Mouse (Mus musculus) frontal cortex, adult (tissue): ENCODE measurements around the gene Hoxd1.

Experiments used
- ATAC-seq: cut with Nextera tagmentation; 2 replicates; pipeline ENCODE4 v1.9.2; 2017; ENCODE audit warnings: mild to moderate bottlenecking, moderate library complexity, mixed read lengths; ENCODE audit not compliant: low TSS enrichment

Hoxd1 gene

DNA sequence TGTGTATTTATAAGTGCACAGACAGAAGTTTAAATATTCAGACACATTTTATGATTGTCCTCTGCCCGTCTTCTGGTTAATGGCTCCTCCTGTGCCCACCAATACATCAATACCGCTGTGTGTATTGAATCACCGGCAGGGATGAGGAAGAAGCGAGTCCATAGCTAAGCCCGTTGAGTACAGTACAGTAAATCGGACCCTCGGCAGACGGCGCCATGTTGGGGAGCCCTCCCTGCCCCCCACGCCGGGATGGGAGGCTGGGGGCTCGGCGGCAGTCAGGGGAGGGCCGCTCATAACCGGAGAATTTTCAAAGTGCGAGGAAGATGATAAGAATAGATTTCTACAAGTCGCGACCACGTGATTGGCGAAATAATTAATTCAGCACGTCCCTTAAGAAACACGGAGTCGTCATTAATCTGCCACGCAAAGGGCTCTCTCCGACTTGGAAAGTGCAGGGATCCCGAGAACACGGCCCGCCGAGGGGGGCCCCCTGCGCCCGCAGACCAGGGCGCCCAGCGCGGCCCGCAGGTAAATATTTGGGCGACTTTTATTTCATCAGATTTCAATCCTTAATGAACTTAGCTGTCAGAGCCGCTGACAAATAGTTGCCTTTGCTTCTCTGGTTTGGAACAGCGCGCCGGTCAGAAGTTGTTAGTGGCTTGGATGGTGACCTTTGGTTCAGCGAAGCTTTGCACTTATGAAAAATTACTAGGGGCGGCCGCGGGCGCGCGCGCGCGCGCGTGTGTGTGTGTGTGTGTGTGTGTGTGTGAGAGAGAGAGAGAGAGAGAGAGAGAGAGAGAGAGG is 30.1 kb upstream of the Hoxd1 start:
- no peak for ATAC-seq

DNA sequence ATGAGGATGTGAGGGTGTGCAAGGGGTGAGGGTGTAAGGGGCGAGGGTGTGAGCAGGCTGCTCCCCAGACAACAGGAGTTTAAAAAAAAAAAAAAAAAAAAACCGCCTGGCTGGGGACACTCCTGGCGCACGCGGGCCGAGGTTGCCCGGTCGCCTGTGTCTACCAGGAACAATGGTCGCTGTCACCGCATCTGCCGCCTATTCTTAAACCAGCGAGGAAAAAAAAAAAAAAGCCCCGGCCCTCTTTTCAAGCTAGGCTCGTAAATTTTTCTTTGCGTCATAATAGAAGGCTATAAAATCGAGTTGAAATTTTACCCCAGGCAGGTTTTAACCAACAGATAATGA is 29.5 kb upstream of the Hoxd1 start:
- ATAC-seq: no peak

DNA sequence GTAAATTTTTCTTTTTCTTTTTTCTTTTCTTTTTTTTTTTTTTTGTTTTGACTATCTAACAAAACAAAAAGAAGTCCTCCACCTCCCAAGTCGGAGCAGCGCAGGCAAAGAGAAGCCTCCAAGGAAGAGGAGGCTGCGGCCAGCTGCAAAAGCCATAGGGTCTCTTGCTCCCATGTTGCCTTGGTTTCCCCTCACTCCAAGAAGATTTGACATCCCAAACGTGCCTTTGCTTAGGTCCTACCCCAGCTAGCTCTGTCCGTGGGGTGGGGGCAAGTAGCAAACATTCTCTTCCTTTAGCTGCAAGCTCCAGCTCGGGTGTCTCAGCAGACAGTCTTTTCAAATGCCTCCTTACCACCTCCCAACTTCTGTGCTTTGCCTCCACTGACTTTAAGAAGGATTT is 29.0 kb upstream of the Hoxd1 start:
- no peak for ATAC-seq

DNA sequence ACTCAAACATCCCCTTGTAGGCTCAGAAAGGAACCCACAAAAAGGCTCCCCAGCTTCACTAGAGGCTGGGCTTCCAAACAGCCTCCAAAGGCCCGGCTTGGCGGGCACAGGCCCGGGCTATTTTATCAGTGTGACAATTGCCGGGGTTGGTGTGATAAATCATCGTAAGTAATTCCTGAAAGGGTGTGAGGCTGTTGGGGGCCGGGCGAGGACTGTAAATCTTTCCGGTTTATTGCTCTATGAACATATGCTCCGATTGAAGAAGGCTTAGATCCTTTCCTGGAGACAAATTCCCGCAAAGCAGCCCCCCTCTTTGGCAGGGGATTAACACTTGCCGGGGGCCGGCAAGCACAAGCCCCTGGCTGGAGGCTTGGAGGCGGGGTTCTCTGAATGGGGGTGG is 28.3 kb upstream of the Hoxd1 start:
- ATAC-seq: no peak

DNA sequence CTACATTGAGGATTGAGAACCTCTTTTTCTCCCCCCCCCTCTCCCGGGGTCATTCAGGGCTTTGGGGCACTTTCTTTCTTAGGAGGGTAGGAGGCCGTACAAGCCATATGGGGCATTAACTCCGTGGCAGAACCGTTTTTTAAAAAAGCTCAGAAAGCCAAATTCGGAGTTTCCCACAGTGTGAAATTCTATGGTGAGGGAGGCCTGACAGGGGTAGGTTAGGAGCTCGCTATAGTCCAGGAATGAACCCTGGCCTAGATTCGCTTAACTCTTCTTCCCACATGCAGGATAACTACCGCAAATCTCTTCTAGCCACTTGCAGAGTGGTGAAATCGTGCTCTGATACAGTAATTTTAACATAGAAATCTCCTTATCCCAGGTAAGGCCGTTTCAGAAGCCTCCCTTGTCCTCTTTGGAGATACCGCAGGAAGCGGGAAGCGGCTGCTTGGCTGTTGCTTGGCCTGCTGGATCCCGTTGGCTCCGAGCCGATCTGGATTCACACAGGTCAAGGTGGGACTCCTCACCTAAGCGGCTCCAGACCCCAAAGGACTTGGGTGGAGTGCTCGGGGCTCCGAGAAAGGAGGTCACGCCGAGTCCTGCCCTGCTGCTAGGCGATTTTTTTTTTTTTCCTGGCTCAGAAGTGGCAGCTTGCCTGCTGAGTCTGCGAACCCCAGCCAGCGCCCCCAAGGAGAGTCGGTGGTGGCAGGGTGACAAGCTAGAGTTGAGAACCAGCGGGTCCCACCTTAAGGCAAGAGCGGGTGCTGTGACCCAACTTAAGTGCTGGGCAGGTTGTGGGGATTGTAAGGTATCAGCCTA is 27.6 kb upstream of the Hoxd1 start:
- ATAC-seq: no peak

DNA sequence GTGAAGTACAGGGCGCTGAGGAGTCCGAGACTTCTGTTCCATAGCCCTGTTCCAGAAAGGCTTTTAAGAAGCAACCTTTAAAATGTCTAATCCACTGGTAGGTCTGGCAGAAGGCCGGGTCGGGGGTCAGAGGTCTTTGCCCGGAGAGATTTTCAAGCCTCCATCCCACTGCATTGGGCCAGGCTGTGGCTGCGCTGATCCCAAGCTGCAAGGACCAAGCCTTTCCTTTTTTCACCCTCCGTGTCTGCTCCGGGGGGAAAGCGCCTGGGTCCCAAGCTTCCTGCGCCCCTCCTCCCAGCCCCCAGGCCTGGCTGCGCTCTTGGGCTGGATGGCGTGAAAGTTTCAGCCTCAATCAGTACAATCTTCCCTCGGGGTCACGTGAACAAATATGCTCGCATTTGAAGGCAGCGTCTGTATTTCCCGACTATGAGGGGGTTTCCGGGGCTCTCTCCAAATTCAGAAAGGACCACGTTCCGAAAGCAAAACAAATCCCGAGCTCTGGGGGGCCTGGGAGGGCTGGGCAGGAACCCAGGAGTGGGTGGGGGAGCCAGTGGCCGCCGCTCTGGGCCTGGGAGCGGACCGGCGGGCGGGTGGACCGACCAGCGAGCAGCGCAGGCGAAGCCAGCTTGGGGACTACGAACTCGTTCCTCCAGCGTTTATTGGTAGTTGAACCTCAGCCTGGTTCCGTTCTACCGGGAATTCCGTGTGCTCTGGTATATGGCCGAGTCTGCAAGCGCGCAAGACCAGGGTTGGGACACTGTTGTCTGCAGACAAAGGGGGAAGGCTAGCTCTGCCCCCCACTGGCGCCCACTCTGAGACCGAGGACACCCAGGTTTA is 26.7 kb upstream of the Hoxd1 start:
- ATAC-seq: no peak

DNA sequence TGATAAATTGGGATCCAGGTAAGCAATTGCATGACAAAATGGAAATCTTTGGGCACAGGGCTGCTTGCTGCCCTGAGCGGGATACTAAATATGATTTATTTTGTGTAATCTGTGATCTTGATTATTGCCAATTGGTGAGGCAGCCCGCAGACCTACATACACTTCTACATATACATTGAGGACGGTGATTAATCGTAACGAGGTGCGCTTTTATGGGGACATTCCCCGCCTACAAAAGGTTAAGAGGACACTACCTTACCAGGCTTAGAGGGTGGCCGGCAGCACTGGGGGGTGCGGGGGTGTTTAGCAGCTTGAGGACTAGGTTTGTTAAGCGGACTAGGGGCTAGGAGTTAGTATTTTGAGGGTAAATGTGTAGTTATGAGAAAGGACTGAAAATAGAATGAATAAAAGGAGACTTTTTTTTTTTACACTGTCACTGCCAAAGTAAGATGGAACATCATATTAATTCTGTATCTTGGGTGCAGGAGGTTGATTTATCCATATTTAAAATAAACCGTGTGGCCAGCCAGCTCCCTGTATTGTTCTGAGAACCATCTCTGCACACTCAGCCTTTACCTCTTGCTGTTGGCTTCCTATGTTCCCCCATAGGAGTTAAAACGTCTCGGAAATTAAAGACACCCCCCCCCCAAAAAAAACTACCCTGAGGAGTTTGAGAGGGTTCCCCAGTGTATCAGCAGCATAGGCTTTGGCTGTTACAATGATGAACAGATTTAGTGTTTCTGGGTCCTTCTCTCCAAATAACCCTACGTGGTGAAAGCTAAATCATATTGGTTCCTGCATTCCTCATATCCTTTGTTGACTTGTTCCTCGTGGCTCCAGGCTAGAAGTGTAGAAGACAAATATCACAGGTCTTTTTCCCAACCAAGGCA is 25.8 kb upstream of the Hoxd1 start:
- no peak for ATAC-seq

DNA sequence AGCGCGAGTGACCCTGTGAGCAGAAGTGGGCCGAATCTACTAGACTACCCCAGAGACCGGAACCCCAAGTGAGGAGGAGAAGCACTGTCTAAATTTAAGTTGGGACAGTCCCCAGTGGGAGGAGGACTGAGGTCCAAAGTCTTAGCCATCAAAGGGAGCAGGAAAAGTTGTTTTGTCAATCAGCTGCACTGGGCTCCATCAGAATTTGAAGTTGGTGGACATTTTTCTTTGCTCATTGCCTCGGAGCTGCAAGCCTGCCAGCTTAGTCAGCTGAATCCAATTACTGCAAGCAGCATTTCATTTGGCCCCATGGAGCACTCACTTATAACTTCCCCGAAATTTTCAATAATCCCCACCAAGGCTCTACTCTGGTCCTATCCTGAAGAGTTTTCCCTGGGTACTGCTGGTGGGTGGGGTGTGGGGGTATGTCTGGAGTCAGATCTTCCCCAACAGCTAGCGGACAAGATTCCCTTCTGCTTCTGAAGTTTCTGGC is 25.2 kb upstream of the Hoxd1 start:
- no peak for ATAC-seq

DNA sequence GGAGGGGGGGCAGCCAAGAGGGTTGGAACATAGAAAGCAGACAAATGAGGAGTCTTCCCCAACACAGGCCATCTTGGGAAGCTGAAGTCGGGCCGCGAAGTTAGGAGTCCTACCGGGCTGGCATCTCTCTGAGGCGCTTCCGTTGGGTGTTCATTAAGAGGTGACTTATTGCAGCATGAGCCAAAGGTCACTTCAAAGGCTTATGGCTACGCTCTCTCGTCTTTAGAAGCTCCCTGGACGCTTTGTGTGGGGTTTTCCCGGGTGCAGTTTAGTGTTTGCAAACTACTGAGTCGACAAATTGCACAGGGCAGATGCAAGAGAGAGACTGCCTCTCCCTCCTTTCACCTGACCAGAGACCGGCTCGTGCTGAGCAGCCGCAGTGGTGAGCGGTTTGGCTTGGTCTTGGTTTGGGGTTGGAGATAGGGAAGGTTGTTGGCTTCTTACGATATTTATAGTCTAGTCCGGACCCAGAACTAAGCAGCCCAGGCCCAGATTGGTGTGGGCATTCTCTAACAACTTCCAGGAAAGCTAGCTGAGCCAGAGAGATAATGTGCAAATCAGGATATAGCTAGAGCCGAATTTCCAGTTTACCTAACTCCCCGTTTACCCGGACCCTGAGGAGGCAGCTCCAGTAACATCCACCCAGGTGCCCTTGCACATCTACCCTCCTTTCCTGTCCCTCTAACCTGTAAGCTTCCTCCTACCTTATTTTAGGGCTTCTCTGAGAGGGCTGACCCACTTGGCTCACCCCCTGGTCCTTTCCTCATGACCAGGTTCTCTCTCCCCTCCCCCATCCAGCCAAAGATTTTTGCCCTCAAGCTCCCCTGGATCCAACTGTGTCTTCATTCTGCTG is 23.9 kb upstream of the Hoxd1 start:
- ATAC-seq: no peak

DNA sequence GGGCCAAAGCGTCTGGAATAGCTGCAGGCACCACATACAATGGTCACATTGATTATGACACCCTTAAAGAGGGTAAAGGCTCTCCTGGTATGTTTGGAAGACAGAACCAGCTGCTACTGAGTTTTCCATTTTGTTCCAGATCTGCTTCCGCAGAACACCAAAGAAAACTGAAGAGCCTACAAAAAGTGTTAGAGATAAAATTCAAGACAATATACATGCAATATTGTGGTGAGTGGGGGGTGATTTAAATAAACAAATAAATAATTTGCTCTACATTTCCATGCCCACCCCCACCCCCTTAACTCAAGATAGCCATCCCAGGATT is 23.3 kb upstream of the Hoxd1 start:
- ATAC-seq: no peak

DNA sequence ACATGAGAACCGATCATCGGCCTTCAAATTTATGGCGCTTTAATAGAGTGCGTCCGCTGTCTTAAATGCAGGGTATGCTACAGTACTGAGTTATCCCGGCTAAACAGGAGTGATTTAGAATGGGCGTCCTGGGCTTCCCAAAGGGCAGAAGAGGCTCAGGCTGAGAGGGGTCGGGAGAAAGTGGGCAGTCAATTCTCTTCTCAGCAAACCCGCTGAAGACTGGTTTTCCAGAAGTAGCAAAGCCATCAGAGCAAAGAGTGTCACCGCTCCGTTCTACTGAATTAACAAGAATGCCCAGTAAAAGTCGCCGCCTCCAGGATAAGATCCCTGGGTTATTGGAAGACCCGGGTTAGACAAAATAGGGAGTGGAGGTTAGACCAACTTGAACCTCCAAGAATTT is 22.9 kb upstream of the Hoxd1 start:
- ATAC-seq: no peak

DNA sequence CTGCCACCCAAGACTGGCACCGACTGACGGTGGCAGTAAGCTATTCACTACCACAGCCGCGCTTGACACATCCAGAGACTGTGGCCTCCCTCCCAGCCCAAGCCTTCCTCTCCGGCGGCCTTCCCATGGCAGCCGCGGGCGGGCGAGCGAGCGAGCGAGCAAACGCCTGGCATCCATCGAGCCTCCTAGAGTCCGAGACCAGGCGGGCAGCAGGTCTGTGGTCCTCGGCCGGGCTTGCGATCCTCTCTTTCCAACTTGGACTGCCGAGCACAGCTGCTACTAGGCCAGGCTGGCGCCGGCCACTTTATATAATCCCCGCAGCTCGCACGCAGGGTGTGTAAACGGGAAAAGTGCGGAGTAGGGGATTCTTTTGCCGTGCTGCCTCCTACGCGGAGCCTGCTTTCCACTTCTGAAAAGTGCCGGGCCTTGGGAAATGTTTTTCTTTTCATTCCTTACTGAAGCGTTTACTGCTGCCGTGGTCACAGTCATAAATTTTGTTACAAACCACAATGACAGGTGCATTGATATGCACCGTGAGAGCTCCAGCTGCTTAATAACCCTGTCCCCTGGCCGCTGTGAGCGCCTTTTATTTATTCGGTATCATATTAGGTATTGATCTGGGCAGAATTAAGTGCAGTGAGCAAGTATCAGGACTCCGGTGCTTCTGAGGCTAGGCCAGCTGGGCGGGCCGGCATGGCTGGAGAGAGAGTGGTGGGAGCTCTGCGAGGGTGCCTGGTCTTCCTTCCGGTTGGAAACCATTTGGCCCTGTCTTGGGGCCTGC is 22.3 kb upstream of the Hoxd1 start:
- no peak; the same call in 1 of the 2 replicates for ATAC-seq

DNA sequence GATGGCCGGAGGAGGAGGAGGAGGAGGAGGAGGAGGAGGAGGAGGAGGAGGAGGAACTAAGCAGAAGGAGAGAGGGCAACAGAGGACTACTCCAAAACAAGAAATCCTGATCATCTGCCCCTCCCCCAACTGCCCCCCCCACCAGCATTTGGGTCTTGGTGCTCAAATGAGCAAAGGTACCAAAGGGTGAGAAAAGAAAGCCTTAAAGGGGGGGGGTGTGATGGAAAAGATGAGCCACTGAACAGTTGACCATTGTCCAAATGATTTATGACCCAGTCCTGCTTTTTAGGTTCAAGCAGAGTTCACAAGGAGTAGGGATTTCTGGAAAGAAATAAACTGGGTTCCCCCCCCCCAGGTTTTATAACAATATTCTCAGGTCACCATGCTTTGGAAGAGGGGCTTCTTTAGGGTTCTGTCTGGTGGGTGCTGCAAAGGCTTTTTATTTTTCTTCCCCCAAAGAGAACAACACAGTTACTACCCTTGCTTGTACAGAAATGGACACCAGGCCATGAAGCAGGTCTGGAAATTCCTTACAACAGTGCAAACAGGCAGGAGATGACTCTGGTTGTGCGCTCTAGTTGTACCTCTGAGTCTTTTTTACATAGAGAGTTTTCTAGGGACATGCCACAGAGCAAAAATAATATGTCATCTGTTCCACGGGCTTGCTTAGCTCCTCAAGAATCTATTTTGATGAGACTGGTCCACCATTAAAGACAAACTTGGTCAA is 21.4 kb upstream of the Hoxd1 start:
- ATAC-seq: no peak

DNA sequence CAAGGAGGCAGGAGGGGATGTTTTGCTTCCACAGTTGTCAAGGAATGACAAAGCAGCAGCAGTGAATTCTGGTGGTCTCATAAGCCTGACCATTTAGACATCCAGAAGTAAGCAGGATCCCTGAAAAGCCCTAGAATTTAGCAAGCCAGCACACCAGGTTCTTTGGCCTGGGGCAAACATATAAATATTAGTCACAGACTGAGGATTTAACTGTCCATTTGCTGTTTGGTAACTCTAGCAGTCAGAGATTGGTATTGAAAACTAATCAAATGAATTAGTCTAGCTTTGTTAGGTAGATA is 20.9 kb upstream of the Hoxd1 start:
- no peak for ATAC-seq

DNA sequence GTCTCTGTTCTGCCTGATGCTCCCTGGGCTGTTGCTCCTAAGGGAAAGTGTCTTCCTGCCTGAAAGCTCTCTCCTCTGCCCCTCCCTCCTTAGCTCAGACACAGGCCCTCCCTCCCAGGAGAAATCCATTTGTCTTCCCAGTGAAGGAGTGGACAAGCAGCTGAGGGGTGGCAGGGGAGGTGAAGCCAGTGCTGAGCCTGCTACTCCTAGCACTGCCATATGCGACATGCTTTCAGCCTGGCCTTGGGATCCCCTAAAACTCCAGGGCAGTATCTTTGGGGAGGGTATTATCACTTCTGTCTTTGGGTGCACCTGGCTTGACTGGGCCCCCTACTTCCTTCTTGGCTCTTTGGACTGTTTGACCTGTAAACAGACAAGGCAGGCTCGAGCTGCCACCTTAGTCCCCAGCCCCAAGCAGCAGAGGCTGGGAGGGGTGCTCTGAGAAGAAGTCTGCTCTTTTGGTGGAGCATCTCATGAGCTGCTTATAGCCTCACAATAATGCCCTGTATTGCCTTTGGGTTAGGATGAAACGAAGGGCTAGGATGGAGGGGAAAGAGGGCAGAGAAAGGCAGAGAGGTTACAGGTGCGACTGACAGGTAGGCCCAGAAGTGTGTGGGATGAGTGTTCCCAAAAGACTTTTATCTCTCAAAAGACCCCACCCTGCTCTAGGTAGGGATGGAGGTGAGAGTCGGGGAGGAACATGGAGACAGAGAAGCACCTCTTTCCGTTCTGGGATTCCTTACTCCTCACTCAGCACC is 17.1 kb upstream of the Hoxd1 start:
- no peak for ATAC-seq

DNA sequence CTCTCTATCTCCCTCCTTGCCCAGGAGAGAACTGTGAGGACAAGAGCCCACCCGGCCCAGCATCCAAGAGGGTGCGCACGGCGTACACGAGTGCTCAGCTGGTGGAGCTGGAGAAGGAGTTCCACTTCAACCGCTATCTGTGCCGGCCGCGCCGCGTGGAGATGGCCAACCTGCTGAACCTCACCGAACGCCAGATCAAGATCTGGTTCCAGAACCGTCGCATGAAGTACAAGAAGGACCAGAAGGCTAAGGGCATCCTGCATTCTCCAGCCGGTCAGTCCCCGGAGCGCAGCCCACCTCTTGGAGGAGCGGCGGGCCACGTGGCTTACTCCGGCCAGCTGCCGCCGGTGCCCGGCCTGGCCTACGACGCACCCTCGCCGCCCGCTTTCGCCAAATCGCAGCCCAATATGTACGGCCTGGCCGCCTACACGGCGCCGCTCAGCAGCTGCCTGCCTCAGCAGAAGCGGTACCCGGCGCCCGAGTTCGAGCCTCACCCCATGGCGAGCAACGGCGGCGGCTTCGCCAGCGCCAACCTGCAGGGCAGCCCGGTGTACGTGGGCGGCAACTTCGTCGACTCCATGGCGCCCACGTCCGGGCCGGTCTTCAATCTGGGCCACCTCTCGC is 16.4 kb upstream of the Hoxd1 start:
- no peak for ATAC-seq

DNA sequence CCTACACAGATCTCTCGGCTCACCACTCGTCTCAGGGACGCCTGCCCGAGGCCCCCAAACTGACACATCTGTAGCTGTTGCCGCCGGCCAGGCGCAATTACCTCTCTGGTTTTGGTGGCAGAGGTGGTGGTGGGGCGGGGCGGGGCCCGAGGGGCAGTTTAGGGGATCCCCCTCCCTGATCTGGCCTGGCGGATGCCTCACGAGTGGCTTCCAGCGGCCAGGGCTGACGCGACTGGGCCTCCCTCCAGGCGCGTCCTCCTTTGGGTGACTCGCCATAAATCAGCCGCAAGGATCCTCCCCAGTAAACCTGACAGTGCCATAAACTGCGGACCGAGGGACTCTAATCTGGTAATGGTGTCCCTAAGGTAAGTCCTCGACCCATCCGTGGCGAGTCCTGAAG is 15.8 kb upstream of the Hoxd1 start:
- ATAC-seq: no peak

DNA sequence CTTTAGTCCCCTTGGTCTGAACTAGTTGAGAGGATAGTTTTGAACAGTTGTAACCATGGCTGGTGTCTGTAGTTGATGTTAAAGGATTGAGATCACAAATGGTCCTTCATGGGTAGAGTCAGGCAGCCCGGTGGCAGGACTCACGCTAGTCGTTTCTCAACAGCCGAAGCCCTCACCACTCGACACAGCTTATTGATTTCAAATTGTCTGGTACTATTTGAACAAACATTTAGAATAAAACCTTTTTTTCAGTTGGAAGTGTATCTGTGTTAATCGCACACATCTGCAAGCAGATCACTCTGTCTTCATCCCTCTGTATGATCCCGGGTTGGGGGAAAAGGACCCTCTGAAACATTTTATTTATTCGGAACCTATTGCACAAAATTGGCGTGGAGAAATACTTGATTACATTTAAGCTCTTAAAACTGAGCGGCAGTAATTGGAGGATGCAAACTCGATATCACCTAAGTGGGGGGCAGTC is 15.1 kb upstream of the Hoxd1 start:
- no peak for ATAC-seq
